Mouse (Mus musculus): ENCODE measurements at regions not wholly inside any gene's neighbourhood (a gene's known extent, or its start where the extent isn't known, plus 50 kb on each side); places are given as distances from the start of the nearest gene placed in this dataset.

DNA sequence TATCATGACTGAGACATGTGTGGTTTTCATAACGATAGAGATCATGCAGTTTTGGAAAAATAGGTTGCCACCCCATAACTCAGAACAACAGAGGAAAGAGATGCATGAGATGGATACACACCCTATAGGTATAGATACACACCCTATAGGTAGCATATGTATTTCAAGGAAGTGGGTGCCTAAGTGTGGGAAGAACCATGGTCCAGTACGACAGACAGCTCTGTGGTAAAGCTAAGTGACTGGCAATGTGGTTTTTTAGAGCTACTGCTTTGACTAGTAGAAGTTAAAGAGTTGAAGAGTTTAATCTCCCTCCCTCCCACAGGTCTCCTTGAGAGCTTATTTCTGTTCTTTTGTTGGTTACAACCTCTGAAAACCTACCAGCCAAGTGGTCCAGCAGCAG, 60.2 kb upstream of the Clint1 start:
- no peak for TF ChIP-seq CTCF (IDR thresholded peaks at IDR 0.05; ENCODE audit: insufficient read depth, low read depth, low read length)
- TF ChIP-seq POLR2A (IDR thresholded peaks at IDR 0.05; ENCODE audit: insufficient read depth, low read depth, low read length): no peak
